In genomic region chr4:135857597-135858186, GRCm38 (mm10) we compare ENCODE assay signal across 8 mouse cellular contexts. TPM values are rescaled to one million over a fixed set of nuclear protein-coding genes. Genes with fewer than 3 reads are reported as not detected.
DNase-seq lines count a peak whose midpoint lies in the region; ATAC-seq and TF ChIP-seq lines count a peak whose summit lies in the region.

No protein-coding gene starts in this region.

- no peak overlapping the region for H3K27ac ChIP-seq in cerebellum, adult 2 months (ENCODE audit: insufficient read depth, low read length)
- 0 out of 2 replicates have a peak overlapping the region, but pooled peaks have one; percentile 29 for H3K27ac ChIP-seq in forebrain, postnatal 0 days (ENCODE audit: low read depth, low read length)
- 0 out of 2 replicates have a peak overlapping the region, but pooled peaks have one; percentile 60 for H3K27ac ChIP-seq in macrophage

- no peaks in the 10 kb centered on the region for H3K36me3 ChIP-seq in forebrain, postnatal 0 days (ENCODE audit: insufficient read depth)
- H3K36me3 ChIP-seq in macrophage (ENCODE audit: inconsistent target), result peaks cover 4% of the 10 kb centered on the region; the same call in 1 of the 2 replicates

- no peaks in the 10 kb centered on the region for H3K27me3 ChIP-seq in cerebellum, adult 2 months (ENCODE audit: control insufficient read depth, insufficient read depth, low read length)
- H3K27me3 ChIP-seq in forebrain, postnatal 0 days (ENCODE audit: insufficient read depth, low read length), result no peaks in the 10 kb centered on the region

- peak overlapping the region; percentile 57 for H3K4me2 ChIP-seq in forebrain, postnatal 0 days (ENCODE audit: low read depth)

- peak overlapping the region; percentile 91 for H3K9ac ChIP-seq in forebrain, postnatal 0 days

- DNase-seq in cerebellum, adult 2 months, result no peak
- DNase-seq in cerebellum, postnatal 4 days (ENCODE audit: low spot score in 2 of 2), result no peak
- DNase-seq in CD4-positive helper T cell, adult 2 months (ENCODE audit: low read depth, low spot score), result peak; percentile 29
- no peak for DNase-seq in forebrain, postnatal 0 days
- DNase-seq in adrenal gland, postnatal 14 days, result no peak
- DNase-seq in cerebellum, adult 11-12 months, result no peak

- H3K4me3 ChIP-seq in cerebellum, adult 2 months (replicated peaks; ENCODE audit: insufficient read depth, low read depth, low read length), result peak overlapping the region; percentile 92
- peak overlapping the region; percentile 92 for H3K4me3 ChIP-seq in forebrain, postnatal 0 days (ENCODE audit: low read depth, low read length)
- H3K4me3 ChIP-seq in macrophage (ENCODE audit: inconsistent target), result peak overlapping the region; percentile 84

- peaks cover 62% of the 10 kb centered on the region for H3K79me2 ChIP-seq in macrophage (ENCODE audit: inconsistent target)

- no peak for TF ChIP-seq CTCF in cerebellum, adult 2 months (IDR thresholded peaks at IDR 0.05; ENCODE audit: borderline replicate concordance, insufficient read depth, low read depth, low read length)
- TF ChIP-seq CTCF in forebrain, postnatal 0 days (IDR thresholded peaks at IDR 0.05; ENCODE audit: low read depth), result no peak

- H3K4me1 ChIP-seq in cerebellum, adult 2 months (ENCODE audit: control insufficient read depth, insufficient read depth, low read length), result peaks cover 3% of the 10 kb centered on the region; the same call in 1 of the 2 replicates
- H3K4me1 ChIP-seq in forebrain, postnatal 0 days (ENCODE audit: insufficient read depth), result 0 out of 2 replicates have a peak, but pooled peaks cover 6% of the 10 kb centered on the region

- no peak for TF ChIP-seq POLR2A in cerebellum, adult 2 months (IDR thresholded peaks at IDR 0.05; ENCODE audit: borderline replicate concordance, insufficient read depth, low read length)

- 3% methylated on average over 6 of the region's 7 CpGs for WGBS in cerebellum, adult 2 months
- 11% methylated on average over 7 of the region's 7 CpGs for WGBS in forebrain, postnatal 0 days
- WGBS in macrophage (ENCODE audit: missing documents), result 17% methylated on average over 5 of the region's 7 CpGs

- ATAC-seq in forebrain, postnatal 0 days, result no peak
- no peak for ATAC-seq in activated CD4-positive, CD25-positive, alpha-beta regulatory T cell, adult 4 months

- H3K9me3 ChIP-seq in forebrain, postnatal 0 days (ENCODE audit: low read length), result no peaks in the 10 kb centered on the region

RNA-seq across cellular contexts. Expression of gene Srsf10, which starts 2.1 kb away (rescaled TPM):
- 54.7 and 61.5 TPM in 2 replicates for polyA plus RNA-seq in cerebellum, adult 2 months (2012; rRNA removed)
- 96.4 and 114 TPM in 2 replicates for total RNA-seq in forebrain, postnatal 0 days (2014; rRNA removed)
- 131 and 143 TPM in 2 replicates for polyA plus RNA-seq in forebrain, postnatal 0 days (2015; fragmentation: Nextera tagmentation; extraction: Ambion mirVana)
- 100 to 1,000 TPM; 133 to 333 (median 221) TPM for total RNA-seq in macrophage (2018; cell fraction: chromatin; rRNA removed)
- 10 to 100 TPM; 36.4 to 57.5 (median 44.8) TPM for total RNA-seq in macrophage (2018; cell fraction: cytosol; rRNA removed)
- total RNA-seq in macrophage (2018; cell fraction: nucleus; rRNA removed), result 100 to 1,000 TPM; 102 to 294 (median 170) TPM
- 50.4 to 69.4 TPM (median 56.2 TPM) in 3 replicates for polyA plus RNA-seq in macrophage (2018)
- 119 and 125 TPM in 2 replicates for total RNA-seq in adrenal gland, postnatal 14 days (2021)
- polyA plus RNA-seq in activated CD4-positive, CD25-positive, alpha-beta regulatory T cell, adult 4 months (2017; shearing (Covaris generic)), result 100 to 1,000 TPM; 172 to 181 TPM

RNA-seq across cellular contexts. Expression of gene Pnrc2, which starts 16.0 kb away (rescaled TPM):
- polyA plus RNA-seq in cerebellum, adult 2 months (2012; rRNA removed), result 59.7 and 61.5 TPM in 2 replicates
- 64.4 and 75.0 TPM in 2 replicates for total RNA-seq in forebrain, postnatal 0 days (2014; rRNA removed)
- 60.9 and 73.0 TPM in 2 replicates for polyA plus RNA-seq in forebrain, postnatal 0 days (2015; fragmentation: Nextera tagmentation; extraction: Ambion mirVana)
- 100 to 1,000 TPM in 6 of 26 experiments, 10 to 100 TPM in 20; 27.7 to 186 (median 67.0) TPM for total RNA-seq in macrophage (2018; cell fraction: chromatin; rRNA removed)
- 100 to 1,000 TPM in 13 of 26 experiments, 10 to 100 TPM in 13; 52.1 to 171 (median 102) TPM for total RNA-seq in macrophage (2018; cell fraction: cytosol; rRNA removed)
- 100 to 1,000 TPM in 8 of 26 experiments, 10 to 100 TPM in 18; 40.7 to 152 (median 92.0) TPM for total RNA-seq in macrophage (2018; cell fraction: nucleus; rRNA removed)
- polyA plus RNA-seq in macrophage (2018), result 74.9 to 124 TPM (median 112 TPM) in 3 replicates
- 110 and 149 TPM in 2 replicates for total RNA-seq in adrenal gland, postnatal 14 days (2021)
- polyA plus RNA-seq in activated CD4-positive, CD25-positive, alpha-beta regulatory T cell, adult 4 months (2017; shearing (Covaris generic)), result 100 to 1,000 TPM; 216 to 230 TPM

RNA-seq across cellular contexts. Expression of gene Cnr2, which starts 37.5 kb away (rescaled TPM):
- polyA plus RNA-seq in cerebellum, adult 2 months (2012; rRNA removed), result 0.05 and 0.06 TPM in 2 replicates
- total RNA-seq in forebrain, postnatal 0 days (2014; rRNA removed), result 0.24 and 0.31 TPM in 2 replicates
- 0.17 TPM in 1 of 2 replicates, not detected in the other for polyA plus RNA-seq in forebrain, postnatal 0 days (2015; fragmentation: Nextera tagmentation; extraction: Ambion mirVana)
- total RNA-seq in macrophage (2018; cell fraction: chromatin; rRNA removed), result 10 to 100 TPM in 2 of 26 experiments, 1 to 10 TPM in 17, under 1 TPM in 6, not detected in 1; 0.29 to 13.9 (median 2.3) TPM
- total RNA-seq in macrophage (2018; cell fraction: cytosol; rRNA removed), result 10 to 100 TPM in 15 of 26 experiments, 1 to 10 TPM in 11; 1.3 to 26.0 (median 11.6) TPM
- total RNA-seq in macrophage (2018; cell fraction: nucleus; rRNA removed), result 10 to 100 TPM in 14 of 26 experiments, 1 to 10 TPM in 11, under 1 TPM in 1; 0.48 to 28.5 (median 10.9) TPM
- 9.0 to 20.9 TPM (median 11.2 TPM) in 3 replicates for polyA plus RNA-seq in macrophage (2018)
- 1.9 and 4.7 TPM in 2 replicates for total RNA-seq in adrenal gland, postnatal 14 days (2021)
- polyA plus RNA-seq in activated CD4-positive, CD25-positive, alpha-beta regulatory T cell, adult 4 months (2017; shearing (Covaris generic)), result 1 to 10 TPM; 4.9 to 7.9 TPM
